Mouse (Mus musculus): ENCODE measurements around the gene Zfp219. TPM values are rescaled to one million over a fixed set of nuclear protein-coding genes. Genes with fewer than 3 reads are reported as not detected.

Gene Zfp219
- polyA plus RNA-seq, 1 experiment from 2014 or later: 33.7 TPM

DNA sequence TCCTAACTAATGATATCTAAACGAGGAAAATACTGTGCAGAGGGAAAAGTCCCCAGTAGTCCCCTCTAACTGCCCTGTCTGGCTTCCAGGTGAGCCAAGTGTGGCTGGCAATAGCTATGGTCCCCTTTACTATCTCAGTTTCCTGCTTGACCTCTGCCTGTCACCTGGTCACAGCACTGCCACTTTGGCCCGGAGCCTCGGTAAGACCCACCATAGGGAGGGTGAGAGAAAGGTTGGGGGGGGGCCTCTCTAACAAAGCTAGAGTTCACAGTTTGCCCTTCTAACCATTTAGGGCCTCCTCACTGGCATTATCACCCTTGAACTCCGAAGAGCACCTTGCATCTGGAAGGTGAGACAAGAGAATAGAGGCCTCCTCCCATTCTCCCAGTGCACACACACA lies 2.9 kb downstream of the Zfp219 start:
- no peak for ATAC-seq (ENCODE audit: insufficient number of reproducible peaks, low FRiP score, low TSS enrichment, low read depth)
- no peaks in the 10 kb centered on the region for H3K36me3 ChIP-seq
- 79% methylated on average over 4 of the region's 4 CpGs for WGBS
- no peak overlapping the region for H3K27ac ChIP-seq (replicated peaks)
- H3K9ac ChIP-seq: no peak overlapping the region
- H3K27me3 ChIP-seq: no peaks in the 10 kb centered on the region
- no peaks in the 10 kb centered on the region for H3K9me3 ChIP-seq (replicated peaks)
- H3K4me2 ChIP-seq (replicated peaks): no peak overlapping the region
- H3K4me3 ChIP-seq (replicated peaks): no peak overlapping the region
- peaks cover 51% of the 10 kb centered on the region for H3K4me1 ChIP-seq

DNA sequence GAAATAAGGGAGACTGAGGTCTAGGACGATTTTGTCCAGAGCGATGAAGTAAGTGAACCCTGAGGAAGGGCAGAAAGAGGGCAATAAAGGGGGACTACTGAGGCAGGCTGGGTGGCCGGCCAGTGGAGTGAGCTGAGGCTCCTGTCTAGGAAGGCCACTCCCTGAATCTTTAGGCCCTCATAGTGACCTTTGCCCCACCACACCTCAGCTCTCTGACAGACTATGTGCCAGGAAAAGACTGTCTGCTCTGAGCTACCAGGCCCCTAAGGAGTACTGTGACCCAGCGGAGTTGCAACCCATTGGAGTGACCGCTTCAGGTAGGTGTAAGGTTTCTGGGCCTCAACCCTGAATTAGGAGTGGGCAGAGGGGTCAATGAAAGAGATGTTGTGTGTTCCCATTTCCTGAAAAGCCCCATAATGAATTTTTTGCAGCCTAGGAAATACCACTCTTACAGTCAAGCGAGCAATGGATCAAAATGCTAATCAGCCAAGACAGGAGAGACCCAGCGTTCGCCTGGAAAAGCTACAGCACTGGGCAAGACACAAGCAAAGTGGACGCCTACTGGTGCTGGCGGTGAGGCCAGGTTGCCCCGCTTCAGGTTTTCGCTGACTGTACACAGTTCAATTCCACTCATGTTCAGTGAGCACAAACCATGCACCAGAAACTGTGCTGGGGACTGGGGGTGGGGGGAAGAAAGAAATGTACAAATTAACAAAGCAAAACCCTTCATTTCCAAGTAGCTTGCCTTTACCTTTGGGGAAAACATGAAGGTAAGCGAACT lies 3.7 kb downstream of the Zfp219 start:
- ATAC-seq (ENCODE audit: insufficient number of reproducible peaks, low FRiP score, low TSS enrichment, low read depth): no peak
- no peak overlapping the region for H3K4me2 ChIP-seq (replicated peaks)
- no peak overlapping the region for H3K9ac ChIP-seq
- H3K4me3 ChIP-seq (replicated peaks): no peak overlapping the region
- H3K27ac ChIP-seq (replicated peaks): 0 out of 2 replicates have a peak overlapping the region, but pooled peaks have one; percentile 7
- WGBS: 80% methylated on average over 13 of the region's 13 CpGs
- H3K36me3 ChIP-seq: no peaks in the 10 kb centered on the region
- no peaks in the 10 kb centered on the region for H3K27me3 ChIP-seq
- no peaks in the 10 kb centered on the region for H3K9me3 ChIP-seq (replicated peaks)
- H3K4me1 ChIP-seq: peaks cover 47% of the 10 kb centered on the region

DNA sequence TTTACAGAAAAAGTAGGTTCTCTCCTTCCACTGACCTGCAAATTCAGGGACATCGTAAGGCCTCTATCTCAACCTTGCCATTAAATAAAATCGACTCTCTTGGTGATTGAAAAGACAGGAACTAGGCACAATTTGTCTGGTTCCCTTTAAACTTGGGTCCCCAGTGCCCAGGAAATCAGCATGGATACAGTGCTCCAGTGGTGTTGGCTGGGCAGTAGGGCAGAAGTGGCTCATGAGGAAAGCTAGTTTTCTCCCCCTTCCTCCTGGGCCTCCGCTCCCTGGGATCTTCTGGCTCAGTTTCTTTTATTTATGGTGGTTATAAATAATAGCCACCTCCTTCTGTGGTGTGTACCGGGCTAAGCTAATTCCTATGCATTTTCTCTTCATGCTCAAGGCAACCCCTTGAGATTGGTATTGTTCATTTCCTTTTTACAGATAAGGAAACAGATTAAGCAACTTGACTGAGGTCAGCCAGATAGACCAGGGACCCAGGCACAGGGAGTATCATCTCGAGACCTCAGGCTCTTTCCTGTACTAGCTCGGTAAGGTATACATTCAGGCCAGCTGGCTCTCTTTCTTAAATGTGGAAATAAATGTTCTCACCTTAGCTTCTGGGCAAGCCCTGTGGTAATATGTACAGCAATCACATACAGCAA lies 5.0 kb downstream of the Zfp219 start, which contains the start of gene Tmem253:
Gene Tmem253, plus strand, starts transcription at position 214 of the 656 bp plus-strand sequence.
- peak within 1 kb of the TSS; percentile 61 for H3K4me2 ChIP-seq (replicated peaks)
- H3K4me3 ChIP-seq (replicated peaks): peak within 1 kb of the TSS; percentile 67
- H3K36me3 ChIP-seq: no peaks in the 10 kb centered on the region
- H3K9ac ChIP-seq: peak within 1 kb of the TSS; percentile 53
- peak within 1 kb of the TSS; percentile 91 for H3K27ac ChIP-seq (replicated peaks)
- H3K4me1 ChIP-seq: peaks cover 42% of the 10 kb centered on the region
- no peak for ATAC-seq (ENCODE audit: insufficient number of reproducible peaks, low FRiP score, low TSS enrichment, low read depth)
- WGBS: 35% methylated on average over 6 of the region's 6 CpGs
- H3K27me3 ChIP-seq: no peaks in the 10 kb centered on the region
- H3K9me3 ChIP-seq (replicated peaks): no peaks in the 10 kb centered on the region

DNA sequence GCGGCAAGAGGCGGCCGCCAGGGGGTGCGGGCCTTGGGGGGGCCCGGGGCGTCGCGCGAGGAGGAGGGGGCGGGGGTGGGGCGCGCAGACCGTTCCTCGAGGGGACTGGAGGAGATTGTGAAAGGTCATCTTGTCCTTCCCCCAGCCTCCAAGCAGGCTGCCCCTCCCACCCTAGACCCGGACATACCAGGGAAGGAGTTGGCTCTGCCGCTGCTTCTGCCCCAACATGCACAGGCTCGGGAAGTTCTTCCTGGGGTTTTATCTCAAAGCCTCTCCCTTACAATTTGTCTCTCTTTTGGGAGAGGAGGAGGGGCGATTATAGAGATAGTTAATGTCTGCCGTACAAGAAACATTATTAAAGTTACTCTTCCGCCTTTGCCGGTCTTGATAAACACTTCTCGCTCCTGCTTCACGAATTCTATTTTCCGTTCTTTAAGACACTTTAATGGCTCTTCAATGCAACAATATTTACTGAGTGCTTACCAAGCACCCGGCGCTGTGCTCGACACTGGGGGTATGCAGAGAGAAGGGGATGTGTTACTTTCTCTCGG lies 5.7 kb downstream of the Zfp219 start:
- Histone ChIP-seq H3K27me3 (no peaks in the 10 kb centered on the region), H3K4me1 (peaks cover 49% of the 10 kb centered on the region), H3K4me3 (replicated peaks) (peak overlapping the region; percentile 67), H3K9me3 (replicated peaks) (no peaks in the 10 kb centered on the region), H3K9ac (peak overlapping the region; percentile 53), H3K36me3 (no peaks in the 10 kb centered on the region), H3K27ac (replicated peaks) (peak overlapping the region; percentile 91), H3K4me2 (replicated peaks) (peak overlapping the region; percentile 61)
- ATAC-seq (ENCODE audit: insufficient number of reproducible peaks, low FRiP score, low TSS enrichment, low read depth): 0 out of 2 replicates have a peak, but pooled peaks have one; percentile 32
- under 1% methylated on average over 19 of the region's 28 CpGs for WGBS

DNA sequence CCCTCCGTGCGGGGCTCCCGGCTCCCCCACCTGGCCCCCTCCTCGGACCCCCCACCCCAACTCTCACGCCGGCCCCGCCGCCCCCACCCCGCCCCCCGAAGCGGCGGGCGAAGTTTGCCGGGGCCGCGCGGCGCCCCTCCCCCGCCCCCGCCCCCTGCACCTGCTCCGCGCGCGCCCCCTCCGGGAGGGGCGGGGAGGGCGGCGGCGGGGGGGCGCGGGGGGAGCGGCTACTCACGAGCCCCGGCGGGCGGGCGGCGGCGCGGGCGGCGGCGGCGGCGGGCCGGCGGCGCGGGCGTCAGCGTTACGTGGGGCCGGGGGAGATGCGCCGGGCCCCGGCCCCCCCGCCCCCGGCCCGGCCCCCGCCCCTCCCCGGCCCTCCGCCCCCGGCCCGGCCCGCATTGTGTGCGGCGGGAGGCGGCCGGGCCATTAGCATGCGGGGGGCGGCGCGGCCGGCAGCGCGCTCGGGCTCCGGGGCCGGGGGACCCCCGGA lies 6.2 kb downstream of the Zfp219 start:
- H3K4me3 ChIP-seq (replicated peaks): peak overlapping the region; percentile 67
- ATAC-seq (ENCODE audit: insufficient number of reproducible peaks, low FRiP score, low TSS enrichment, low read depth): 0 out of 2 replicates have a peak, but pooled peaks have one; percentile 16
- 0% methylated on average over 11 of the region's 80 CpGs for WGBS
- H3K27me3 ChIP-seq: no peaks in the 10 kb centered on the region
- no peaks in the 10 kb centered on the region for H3K9me3 ChIP-seq (replicated peaks)
- H3K4me2 ChIP-seq (replicated peaks): peak overlapping the region; percentile 61
- H3K4me1 ChIP-seq: peaks cover 54% of the 10 kb centered on the region
- peak overlapping the region; percentile 53 for H3K9ac ChIP-seq
- peak overlapping the region; percentile 91 for H3K27ac ChIP-seq (replicated peaks)
- H3K36me3 ChIP-seq: no peaks in the 10 kb centered on the region

DNA sequence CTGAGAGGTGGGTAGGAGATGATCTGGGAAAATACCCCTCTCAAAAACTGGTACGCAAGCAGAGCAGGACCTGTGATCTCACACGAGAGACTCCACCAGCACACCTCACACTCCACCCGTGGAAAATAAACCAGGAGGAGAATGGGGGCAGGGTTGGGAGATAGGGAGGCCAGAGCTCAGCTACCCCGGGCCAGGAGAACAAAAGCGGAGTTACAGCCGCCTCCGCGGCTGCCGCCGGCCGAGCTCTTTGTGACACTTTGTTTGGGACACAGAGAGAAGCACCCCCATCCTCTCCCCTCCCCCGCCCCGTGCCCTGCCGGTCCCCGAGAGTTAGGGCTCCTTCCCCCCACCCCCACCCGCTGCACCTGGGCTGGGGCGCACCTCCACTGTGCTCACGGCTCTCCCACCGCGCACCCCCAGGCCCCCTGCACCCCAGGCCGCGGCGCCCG lies 6.7 kb downstream of the Zfp219 start:
- peak overlapping the region; percentile 67 for H3K4me3 ChIP-seq (replicated peaks)
- no peak; the same call in 1 of the 2 replicates for ATAC-seq (ENCODE audit: insufficient number of reproducible peaks, low FRiP score, low TSS enrichment, low read depth)
- no peaks in the 10 kb centered on the region for H3K36me3 ChIP-seq
- peak overlapping the region; percentile 53 for H3K9ac ChIP-seq
- H3K27me3 ChIP-seq: no peaks in the 10 kb centered on the region
- H3K4me2 ChIP-seq (replicated peaks): peak overlapping the region; percentile 61
- WGBS: 3% methylated on average over 17 of the region's 24 CpGs
- H3K4me1 ChIP-seq: peaks cover 54% of the 10 kb centered on the region
- H3K27ac ChIP-seq (replicated peaks): peak overlapping the region; percentile 91
- no peaks in the 10 kb centered on the region for H3K9me3 ChIP-seq (replicated peaks)

DNA sequence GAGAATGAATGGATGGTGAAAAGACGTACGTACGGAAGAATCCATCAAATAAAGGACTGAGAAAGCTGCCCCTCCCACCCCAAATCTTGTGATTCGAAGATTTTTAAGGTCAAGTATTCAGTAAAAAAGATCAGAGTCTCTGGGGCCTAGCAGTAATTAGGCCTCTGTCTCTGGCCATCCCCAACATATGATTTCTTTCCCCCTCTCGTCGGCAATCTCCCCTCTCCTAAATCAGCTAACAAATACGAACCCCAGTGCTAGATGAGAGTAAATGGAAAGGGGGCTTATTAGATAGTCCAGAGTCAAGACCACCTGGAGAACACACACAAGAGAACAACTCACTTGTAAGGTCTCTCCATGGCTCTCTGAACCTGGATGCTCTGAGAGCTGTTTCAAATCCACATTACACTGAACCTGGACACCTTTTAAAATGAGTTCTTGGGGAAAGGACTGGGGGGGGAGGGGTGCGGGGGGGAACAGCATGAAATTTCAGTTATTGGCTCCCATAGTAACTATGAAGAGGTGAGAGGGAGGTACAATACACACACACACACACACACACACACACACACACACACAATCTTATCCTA lies 7.4 kb downstream of the Zfp219 start:
- H3K4me3 ChIP-seq (replicated peaks): peak overlapping the region; percentile 67; the same call in 1 of the 2 replicates
- H3K9me3 ChIP-seq (replicated peaks): no peaks in the 10 kb centered on the region
- H3K36me3 ChIP-seq: 0 out of 2 replicates have a peak, but pooled peaks cover 6% of the 10 kb centered on the region
- peaks cover 58% of the 10 kb centered on the region for H3K4me1 ChIP-seq
- H3K4me2 ChIP-seq (replicated peaks): peak overlapping the region; percentile 61
- H3K9ac ChIP-seq: no peak overlapping the region
- peak overlapping the region; percentile 91 for H3K27ac ChIP-seq (replicated peaks)
- ATAC-seq (ENCODE audit: insufficient number of reproducible peaks, low FRiP score, low TSS enrichment, low read depth): no peak
- H3K27me3 ChIP-seq: no peaks in the 10 kb centered on the region
- 47% methylated on average over 8 of the region's 8 CpGs for WGBS

DNA sequence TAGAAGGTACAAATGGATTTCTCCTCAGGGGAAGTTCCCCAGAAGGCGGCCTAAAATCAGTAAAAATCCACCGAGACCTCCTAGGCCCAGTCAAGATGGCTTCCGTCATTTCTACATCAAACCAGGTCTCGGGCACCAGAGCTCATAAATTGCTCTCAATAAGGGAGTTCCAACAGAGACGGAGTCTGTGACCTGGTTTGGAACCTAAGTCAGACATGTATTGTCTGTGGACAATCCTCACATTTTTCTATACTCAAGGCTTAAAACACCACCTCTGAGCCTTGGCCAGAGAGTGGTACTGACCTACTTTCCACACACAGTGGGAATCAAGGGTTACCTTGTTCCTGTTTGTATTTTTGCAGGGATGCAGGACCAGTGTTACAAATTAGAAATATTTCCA lies 8.0 kb downstream of the Zfp219 start:
- Histone ChIP-seq H3K4me3 (replicated peaks) (no peak overlapping the region), H3K9me3 (replicated peaks) (no peaks in the 10 kb centered on the region), H3K4me1 (peaks cover 59% of the 10 kb centered on the region), H3K27ac (replicated peaks) (no peak overlapping the region), H3K9ac (no peak overlapping the region), H3K4me2 (replicated peaks) (no peak overlapping the region), H3K27me3 (no peaks in the 10 kb centered on the region), H3K36me3 (0 out of 2 replicates have a peak, but pooled peaks cover 8% of the 10 kb centered on the region)
- 70% methylated on average over 5 of the region's 5 CpGs for WGBS
- no peak for ATAC-seq (ENCODE audit: insufficient number of reproducible peaks, low FRiP score, low TSS enrichment, low read depth)

DNA sequence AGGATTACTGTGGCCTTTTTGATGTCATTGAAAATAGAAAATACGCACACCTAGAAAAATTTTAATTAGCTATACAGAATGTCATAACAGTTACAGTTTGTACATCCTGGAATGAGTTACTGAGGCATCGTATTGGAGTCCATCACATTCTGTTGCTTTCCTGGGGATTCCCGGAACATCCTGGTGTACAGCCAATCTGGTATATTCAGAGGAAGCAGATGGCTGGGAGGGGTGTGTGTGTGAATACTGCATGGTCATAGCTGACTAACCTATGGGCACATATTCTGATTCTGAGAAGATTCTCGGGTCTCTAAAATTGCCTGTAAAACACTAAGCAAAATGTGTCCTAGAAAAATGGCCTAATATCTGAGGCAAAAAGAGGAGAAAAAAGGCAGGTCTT lies 8.4 kb downstream of the Zfp219 start:
- Histone ChIP-seq H3K4me1 (peaks cover 59% of the 10 kb centered on the region), H3K9me3 (replicated peaks) (no peaks in the 10 kb centered on the region), H3K9ac (no peak overlapping the region), H3K27me3 (no peaks in the 10 kb centered on the region), H3K4me3 (replicated peaks) (no peak overlapping the region), H3K36me3 (peaks cover 12% of the 10 kb centered on the region), H3K27ac (replicated peaks) (no peak overlapping the region), H3K4me2 (replicated peaks) (no peak overlapping the region)
- 57% methylated on average over 4 of the region's 4 CpGs for WGBS
- ATAC-seq (ENCODE audit: insufficient number of reproducible peaks, low FRiP score, low TSS enrichment, low read depth): no peak

DNA sequence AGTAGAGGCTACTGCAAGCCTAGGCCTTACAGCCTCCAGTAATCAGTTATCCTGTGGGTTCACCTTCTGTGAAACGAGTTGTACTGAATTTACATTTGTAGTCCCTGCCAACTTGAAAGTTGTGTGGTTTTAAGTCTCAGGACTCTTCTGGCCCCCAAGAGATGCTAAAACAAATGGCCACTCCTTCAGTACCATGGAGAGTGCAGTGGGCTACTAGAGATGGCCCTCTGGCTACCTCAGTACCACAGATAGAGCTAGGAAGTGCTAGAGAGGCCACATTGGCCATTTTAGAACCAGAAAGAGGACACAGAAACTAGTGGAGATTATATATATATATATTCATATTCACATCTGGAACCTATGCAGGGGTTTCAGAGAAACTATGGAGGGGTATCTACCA lies 8.8 kb downstream of the Zfp219 start:
- peaks cover 57% of the 10 kb centered on the region for H3K4me1 ChIP-seq
- ATAC-seq (ENCODE audit: insufficient number of reproducible peaks, low FRiP score, low TSS enrichment, low read depth): no peak
- WGBS: 41% methylated on average over 1 of the region's 1 CpGs

More for the DNA sequence above, 8.8 kb downstream of the Zfp219 start:
- Histone ChIP-seq H3K27ac (replicated peaks) (no peak overlapping the region), H3K36me3 (peaks cover 16% of the 10 kb centered on the region), H3K4me2 (replicated peaks) (no peak overlapping the region), H3K9me3 (replicated peaks) (no peaks in the 10 kb centered on the region), H3K27me3 (no peaks in the 10 kb centered on the region), H3K4me3 (replicated peaks) (no peak overlapping the region), H3K9ac (no peak overlapping the region)

All from embryonic facial prominence, embryonic 15.5 days (tissue).